Mouse (Mus musculus): ENCODE data around the gene Pirb. TPM values are rescaled to one million over a fixed set of nuclear protein-coding genes. Genes with fewer than 3 reads are reported as not detected.
"Not testable (repeated sequence)": the region's sequence is repeated elsewhere in the genome, so short reads cannot be mapped to it uniquely, and the experiment has no call there.

Gene Pirb
- polyA plus RNA-seq, 1 experiment from 2014 or later = 0.21 TPM

- WGBS = under 1% methylated on average over 20 of the region's 20 CpGs
- Histone ChIP-seq H3K9me3 (no peaks in the 10 kb centered on the region), H3K4me1 (peaks cover 13% of the 10 kb centered on the region), H3K4me3 (peak overlapping the region; percentile 87), H3K27me3 (replicated peaks; ENCODE audit: low read depth, poor library complexity, severe bottlenecking) (no peaks in the 10 kb centered on the region), H3K36me3 (replicated peaks) (peaks cover 66% of the 10 kb centered on the region), H3K27ac (replicated peaks) (peak overlapping the region; percentile 96)
- no peak for DNase-seq (ENCODE audit: low spot score)
Observed at GRCm38 (mm10) chr7:3704475-3704874, 15.7 kb downstream of the Pirb start.

GRCm38 (mm10) chr7:3703879-3704441 is 16.2 kb downstream of the Pirb start, which contains the start of gene Rps9:
Gene Rps9, plus strand, starts transcription at chr7:3703993.
- Histone ChIP-seq H3K9me3 (no peaks in the 10 kb centered on the region), H3K36me3 (replicated peaks) (peaks cover 71% of the 10 kb centered on the region), H3K4me3 (peak within 1 kb of the TSS; percentile 87), H3K4me1 (peaks cover 13% of the 10 kb centered on the region), H3K27ac (replicated peaks) (peak within 1 kb of the TSS; percentile 96), H3K27me3 (replicated peaks; ENCODE audit: low read depth, poor library complexity, severe bottlenecking) (no peaks in the 10 kb centered on the region)
- WGBS = under 1% methylated on average over 42 of the region's 42 CpGs
- DNase-seq (ENCODE audit: low spot score) = peak; percentile 94

DNA sequence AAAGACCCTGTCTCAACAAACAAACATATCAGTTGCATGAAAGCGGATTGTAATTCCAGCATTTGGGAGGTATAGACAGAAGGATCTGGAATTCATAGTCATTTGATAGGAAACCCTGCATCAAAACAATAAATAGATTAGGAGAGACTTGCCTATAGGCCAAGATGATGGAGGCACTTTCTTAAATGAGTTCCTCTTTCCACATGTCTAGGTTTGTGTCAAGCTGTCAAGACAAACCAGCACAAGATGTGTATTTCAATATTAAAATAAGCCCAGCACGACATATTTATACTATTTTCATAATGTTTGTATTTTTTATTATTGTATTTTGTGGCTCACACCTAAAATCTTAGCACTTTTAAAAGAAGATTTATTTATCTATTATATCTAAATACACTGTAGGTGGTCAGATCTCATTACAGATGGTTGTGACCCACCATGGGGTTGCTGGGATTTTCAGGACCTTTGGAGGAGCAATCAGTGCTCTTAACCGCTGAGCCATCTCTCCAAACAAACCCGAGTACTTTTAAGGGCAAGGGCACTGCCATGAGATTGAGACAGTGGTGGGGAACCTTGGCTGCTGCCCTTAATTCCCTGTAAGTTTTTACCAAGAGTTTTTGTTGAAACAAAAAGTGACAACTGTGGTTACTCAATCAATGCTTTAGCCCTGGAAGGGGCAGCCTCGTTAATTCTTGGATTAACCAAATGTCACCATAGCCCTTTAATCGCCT is 16.9 kb downstream of the Pirb start:
- peaks cover 77% of the 10 kb centered on the region for H3K36me3 ChIP-seq (replicated peaks)
- peak overlapping the region; percentile 87 for H3K4me3 ChIP-seq
- H3K27ac ChIP-seq (replicated peaks) = peak overlapping the region; percentile 96
- 19% methylated on average over 6 of the region's 6 CpGs for WGBS
- H3K4me1 ChIP-seq = peaks cover 13% of the 10 kb centered on the region
- H3K27me3 ChIP-seq (replicated peaks; ENCODE audit: low read depth, poor library complexity, severe bottlenecking) = no peaks in the 10 kb centered on the region
- DNase-seq (ENCODE audit: low spot score) = no peak
- H3K9me3 ChIP-seq = no peaks in the 10 kb centered on the region

DNA sequence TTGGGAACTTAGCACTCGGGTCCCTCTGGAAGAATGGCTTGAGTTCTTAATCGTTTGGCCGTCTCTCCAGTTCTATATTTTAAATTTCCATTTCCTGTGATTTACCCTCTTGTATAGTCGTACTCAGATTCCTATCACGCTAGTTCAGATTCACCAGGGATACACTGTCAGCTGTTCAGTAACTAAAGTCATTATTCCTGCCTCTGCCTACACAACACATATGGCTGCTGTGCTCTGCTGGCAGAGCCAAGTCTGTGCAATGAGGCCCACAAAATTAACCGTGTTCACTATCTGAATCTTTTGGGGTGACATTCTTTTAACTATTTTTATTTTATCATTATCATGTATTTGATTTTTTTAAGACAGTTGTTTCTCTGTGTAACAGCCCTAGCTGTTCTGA is 21.7 kb downstream of the Pirb start:
- DNase-seq (ENCODE audit: low spot score) = no peak
- WGBS = 96% methylated on average over 6 of the region's 6 CpGs
- H3K27ac ChIP-seq (replicated peaks) = no peak overlapping the region
- H3K27me3 ChIP-seq (replicated peaks; ENCODE audit: low read depth, poor library complexity, severe bottlenecking) = no peaks in the 10 kb centered on the region
- no peak overlapping the region for H3K4me3 ChIP-seq
- peaks cover 12% of the 10 kb centered on the region for H3K4me1 ChIP-seq
- H3K9me3 ChIP-seq = no peaks in the 10 kb centered on the region
- peaks cover 65% of the 10 kb centered on the region for H3K36me3 ChIP-seq (replicated peaks)

GRCm38 (mm10) chr7:3694949-3695305 is 25.3 kb downstream of the Pirb start:
- 11% methylated on average over 9 of the region's 9 CpGs for WGBS
- H3K9me3 ChIP-seq; H3K27me3 ChIP-seq (replicated peaks; ENCODE audit: low read depth, poor library complexity, severe bottlenecking): not testable (repeated sequence)
- Histone ChIP-seq H3K4me1 (peaks cover 25% of the 10 kb centered on the region), H3K27ac (replicated peaks) (peak overlapping the region; percentile 95), H3K4me3 (peak overlapping the region; percentile 85), H3K36me3 (replicated peaks) (peaks cover 56% of the 10 kb centered on the region)
- peak; percentile 21 for DNase-seq (ENCODE audit: low spot score)

DNA sequence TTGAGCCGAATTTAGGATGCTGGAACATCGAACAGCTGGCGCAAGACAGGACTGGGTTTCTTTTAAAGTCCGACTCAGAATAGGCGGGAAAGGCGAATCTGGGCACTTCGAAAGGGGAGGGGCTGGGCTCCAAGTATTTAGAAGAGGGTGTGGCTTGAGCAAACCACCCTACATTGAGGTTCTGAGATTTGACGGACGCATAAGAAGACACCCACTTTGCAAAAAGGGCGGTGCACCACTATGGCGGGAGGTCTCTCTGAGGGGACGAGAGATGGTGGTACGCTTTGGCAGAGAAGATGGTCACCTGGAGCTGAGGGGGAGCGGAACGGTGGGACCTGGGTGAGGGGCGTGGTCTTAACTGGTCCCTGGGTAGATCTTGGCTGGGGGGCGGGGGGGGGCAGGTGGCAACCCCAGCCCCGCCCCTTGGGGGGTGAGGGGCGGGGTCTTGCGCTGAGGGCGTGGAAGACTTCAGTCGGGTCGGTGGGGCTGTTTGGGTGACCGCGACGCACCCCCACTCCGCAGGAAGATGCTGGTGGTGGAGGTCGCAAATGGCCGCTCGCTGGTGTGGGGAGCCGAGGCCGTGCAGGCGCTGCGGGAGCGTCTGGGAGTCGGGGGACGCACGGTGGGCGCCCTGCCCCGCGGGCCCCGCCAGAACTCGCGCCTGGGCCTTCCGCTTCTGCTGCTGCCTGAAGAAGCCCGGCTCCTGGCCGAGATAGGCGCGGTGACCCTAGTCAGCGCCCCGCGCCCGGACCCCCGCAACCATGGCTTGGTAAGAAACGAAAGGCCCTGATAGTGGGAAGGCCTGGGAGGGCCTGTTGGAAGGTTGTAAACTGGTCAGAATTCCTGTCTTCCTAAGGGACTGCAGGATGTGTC is 25.9 kb downstream of the Pirb start:
- 1% methylated on average over 55 of the region's 55 CpGs for WGBS
- peaks cover 52% of the 10 kb centered on the region for H3K36me3 ChIP-seq (replicated peaks)

GRCm38 (mm10) chr7:3693809-3694075 is 26.4 kb downstream of the Pirb start:
- H3K9me3 ChIP-seq = no peaks in the 10 kb centered on the region
- WGBS = under 1% methylated on average over 18 of the region's 18 CpGs
- H3K27me3 ChIP-seq (replicated peaks; ENCODE audit: low read depth, poor library complexity, severe bottlenecking) = no peaks in the 10 kb centered on the region
- peak overlapping the region; percentile 85 for H3K4me3 ChIP-seq
- peaks cover 50% of the 10 kb centered on the region for H3K36me3 ChIP-seq (replicated peaks)
- H3K27ac ChIP-seq (replicated peaks) = peak overlapping the region; percentile 95
- peaks cover 25% of the 10 kb centered on the region for H3K4me1 ChIP-seq
- DNase-seq (ENCODE audit: low spot score) = no peak

More for the DNA sequence above, 25.9 kb downstream of the Pirb start:
- Histone ChIP-seq H3K4me1 (peaks cover 25% of the 10 kb centered on the region), H3K27ac (replicated peaks) (peak overlapping the region; percentile 95), H3K9me3 (no peaks in the 10 kb centered on the region), H3K27me3 (replicated peaks; ENCODE audit: low read depth, poor library complexity, severe bottlenecking) (no peaks in the 10 kb centered on the region), H3K4me3 (peak overlapping the region; percentile 85)
- peak; percentile 84 for DNase-seq (ENCODE audit: low spot score)

DNA sequence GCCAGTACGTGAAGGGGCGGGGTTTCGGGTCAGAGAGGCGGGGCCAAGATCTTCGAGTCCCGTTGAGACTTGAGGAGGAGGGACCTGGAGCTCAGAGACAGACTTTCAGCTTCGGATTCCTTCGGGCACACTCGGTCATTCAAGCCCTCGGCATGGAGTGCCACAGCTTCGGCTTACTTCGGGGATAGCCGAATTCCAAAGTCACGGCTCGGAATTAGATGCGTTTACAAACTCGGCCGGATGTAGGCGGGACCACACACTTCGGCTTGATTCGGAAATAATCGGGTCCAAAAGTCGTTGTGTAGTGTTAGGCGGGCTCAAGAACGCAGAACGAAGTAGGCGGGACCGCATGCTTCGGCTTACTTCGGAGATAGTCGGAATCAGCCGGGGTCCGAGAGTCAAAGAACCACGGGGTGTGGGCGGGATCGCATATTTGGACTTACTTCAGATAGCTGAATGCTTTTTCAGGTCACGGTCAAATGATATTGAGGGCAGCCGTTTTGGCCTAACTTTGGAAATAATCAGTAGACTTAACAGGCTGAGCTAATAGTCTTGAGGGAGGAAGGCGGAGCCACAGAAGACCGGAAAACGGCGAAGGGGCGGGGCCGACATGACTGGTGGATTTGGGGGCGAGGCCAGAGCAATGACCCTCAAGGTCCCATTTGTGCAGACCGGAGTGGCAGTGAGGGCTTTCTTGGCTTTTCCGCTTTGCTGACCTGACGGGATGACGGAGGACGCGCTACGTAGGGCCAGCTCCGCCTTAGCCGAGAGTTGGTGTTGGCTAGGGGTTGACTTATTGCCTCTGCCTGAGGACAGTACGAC is 27.0 kb downstream of the Pirb start, which contains the start of gene Mboat7:
TSS of gene Mboat7 (minus strand) at position 537 of the 822 bp plus-strand sequence.
- under 1% methylated on average over 55 of the region's 55 CpGs for WGBS
- peak within 1 kb of the TSS; percentile 85 for H3K4me3 ChIP-seq
- H3K27me3 ChIP-seq (replicated peaks; ENCODE audit: low read depth, poor library complexity, severe bottlenecking) = no peaks in the 10 kb centered on the region
- peaks cover 25% of the 10 kb centered on the region for H3K4me1 ChIP-seq
- peak within 1 kb of the TSS; percentile 95 for H3K27ac ChIP-seq (replicated peaks)
- peaks cover 49% of the 10 kb centered on the region for H3K36me3 ChIP-seq (replicated peaks)
- DNase-seq (ENCODE audit: low spot score) = peak; percentile 96
- no peaks in the 10 kb centered on the region for H3K9me3 ChIP-seq

- Histone ChIP-seq H3K27ac (replicated peaks) (peak within 1 kb of the TSS; percentile 95), H3K9me3 (no peaks in the 10 kb centered on the region), H3K4me3 (peak within 1 kb of the TSS; percentile 85), H3K27me3 (replicated peaks; ENCODE audit: low read depth, poor library complexity, severe bottlenecking) (no peaks in the 10 kb centered on the region), H3K4me1 (peaks cover 25% of the 10 kb centered on the region), H3K36me3 (replicated peaks) (peaks cover 49% of the 10 kb centered on the region)
- WGBS = under 1% methylated on average over 49 of the region's 49 CpGs
- no peak for DNase-seq (ENCODE audit: low spot score)
Observed at GRCm38 (mm10) chr7:3692382-3692986, 27.7 kb downstream of the Pirb start, which contains the start of gene Tsen34. Gene Tsen34, plus strand, starts transcription at chr7:3692863.

- DNase-seq (ENCODE audit: low spot score) = no peak
- 35% methylated on average over 3 of the region's 3 CpGs for WGBS
- H3K4me3 ChIP-seq = peak overlapping the region; percentile 85
- peaks cover 25% of the 10 kb centered on the region for H3K4me1 ChIP-seq
- peak overlapping the region; percentile 95 for H3K27ac ChIP-seq (replicated peaks)
- H3K9me3 ChIP-seq = no peaks in the 10 kb centered on the region
- peaks cover 49% of the 10 kb centered on the region for H3K36me3 ChIP-seq (replicated peaks)
- H3K27me3 ChIP-seq (replicated peaks; ENCODE audit: low read depth, poor library complexity, severe bottlenecking) = no peaks in the 10 kb centered on the region
Observed at GRCm38 (mm10) chr7:3691919-3692318, 28.3 kb downstream of the Pirb start.

DNA sequence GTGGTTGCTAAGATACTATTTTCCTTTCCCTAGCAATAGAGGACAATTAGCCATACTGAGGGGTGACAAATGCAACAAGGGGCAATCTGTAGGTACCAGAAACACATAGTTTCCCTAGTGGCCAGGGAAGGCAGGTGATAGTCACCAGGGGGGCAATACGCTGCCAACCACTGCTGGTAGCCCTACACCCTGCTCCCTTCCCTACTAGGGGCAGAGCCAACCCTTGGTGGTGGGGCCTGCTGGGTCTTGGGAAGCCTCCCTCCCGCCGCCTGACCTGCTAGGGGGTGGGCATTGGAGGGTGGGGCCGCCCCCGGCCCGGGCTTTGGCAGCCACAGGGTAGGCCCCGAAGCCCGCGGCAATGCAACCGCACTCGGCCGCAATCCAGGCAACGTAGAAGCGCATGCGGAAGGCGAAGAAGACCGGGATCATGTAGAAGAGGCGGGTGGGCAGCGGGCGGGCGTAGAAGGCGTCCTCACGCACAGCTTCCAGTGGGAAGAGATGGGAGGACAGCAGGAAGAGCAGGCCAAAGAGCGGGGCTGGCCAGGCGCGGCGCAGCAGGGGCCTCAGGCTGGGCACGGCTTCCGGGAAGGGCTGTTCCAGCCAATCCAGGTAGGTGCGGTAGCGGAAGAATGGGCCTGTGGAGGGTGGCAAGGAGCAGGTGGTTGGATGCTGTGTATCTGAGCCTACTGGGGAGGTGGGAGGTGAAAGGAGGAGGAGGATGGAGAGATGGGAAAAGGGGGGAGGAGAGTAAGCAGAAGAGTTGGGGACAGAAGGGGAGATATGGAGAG is 34.6 kb downstream of the Pirb start:
- Histone ChIP-seq H3K27me3 (replicated peaks; ENCODE audit: low read depth, poor library complexity, severe bottlenecking) (no peaks in the 10 kb centered on the region), H3K36me3 (replicated peaks) (peaks cover 76% of the 10 kb centered on the region), H3K4me3 (no peak overlapping the region), H3K9me3 (no peaks in the 10 kb centered on the region), H3K27ac (replicated peaks) (no peak overlapping the region), H3K4me1 (no peaks in the 10 kb centered on the region; the same call in 1 of the 2 replicates)
- 81% methylated on average over 31 of the region's 31 CpGs for WGBS
- no peak for DNase-seq (ENCODE audit: low spot score)

All from embryonic facial prominence, embryonic 10.5 days (tissue).